Mouse (Mus musculus) MEL-GATA-1-ER (cell line): Measurements from ENCODE around the gene Adat1.
"Not testable (repeated sequence)": the region's sequence is repeated elsewhere in the genome, so short reads cannot be mapped to it uniquely, and the experiment has no call there.

Source experiments
- DNase-seq: peaks from one replicate; pipeline ENCODE4 v3.0.0-alpha.2; 2012; ENCODE audit warnings: low read depth; ENCODE audit errors: extremely low read depth

Adat1 gene

DNA sequence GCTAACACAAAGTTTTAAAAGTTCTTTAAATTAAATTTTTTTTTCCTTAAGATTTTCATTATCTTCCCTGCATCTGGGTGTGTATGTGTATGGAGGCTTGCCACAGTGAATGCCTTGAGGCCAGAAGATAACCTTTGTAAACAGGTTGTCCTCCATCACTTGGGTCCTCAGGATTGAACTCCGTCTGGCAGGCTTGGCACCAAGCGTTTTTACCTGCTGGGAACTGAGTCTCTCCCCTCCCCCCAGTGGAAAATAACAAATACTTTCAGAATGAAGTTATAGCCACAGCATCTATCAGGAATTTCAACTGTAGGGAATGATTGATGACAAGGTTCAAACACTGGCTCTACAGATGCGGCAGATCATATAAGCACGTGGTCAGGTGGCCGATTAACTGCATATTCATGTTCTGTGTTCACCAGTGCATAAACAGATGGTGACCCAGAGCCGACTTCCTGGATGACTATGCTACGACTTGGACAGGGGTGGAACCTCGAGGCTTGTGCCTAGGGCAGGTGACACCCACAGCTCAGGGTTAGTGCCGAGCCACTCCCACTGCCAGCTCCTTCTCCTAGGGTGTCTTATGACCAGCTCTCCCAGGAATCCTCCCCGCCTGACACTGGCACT lies 52.5 kb downstream of the Adat1 start:
- peak; percentile 46 for DNase-seq

DNA sequence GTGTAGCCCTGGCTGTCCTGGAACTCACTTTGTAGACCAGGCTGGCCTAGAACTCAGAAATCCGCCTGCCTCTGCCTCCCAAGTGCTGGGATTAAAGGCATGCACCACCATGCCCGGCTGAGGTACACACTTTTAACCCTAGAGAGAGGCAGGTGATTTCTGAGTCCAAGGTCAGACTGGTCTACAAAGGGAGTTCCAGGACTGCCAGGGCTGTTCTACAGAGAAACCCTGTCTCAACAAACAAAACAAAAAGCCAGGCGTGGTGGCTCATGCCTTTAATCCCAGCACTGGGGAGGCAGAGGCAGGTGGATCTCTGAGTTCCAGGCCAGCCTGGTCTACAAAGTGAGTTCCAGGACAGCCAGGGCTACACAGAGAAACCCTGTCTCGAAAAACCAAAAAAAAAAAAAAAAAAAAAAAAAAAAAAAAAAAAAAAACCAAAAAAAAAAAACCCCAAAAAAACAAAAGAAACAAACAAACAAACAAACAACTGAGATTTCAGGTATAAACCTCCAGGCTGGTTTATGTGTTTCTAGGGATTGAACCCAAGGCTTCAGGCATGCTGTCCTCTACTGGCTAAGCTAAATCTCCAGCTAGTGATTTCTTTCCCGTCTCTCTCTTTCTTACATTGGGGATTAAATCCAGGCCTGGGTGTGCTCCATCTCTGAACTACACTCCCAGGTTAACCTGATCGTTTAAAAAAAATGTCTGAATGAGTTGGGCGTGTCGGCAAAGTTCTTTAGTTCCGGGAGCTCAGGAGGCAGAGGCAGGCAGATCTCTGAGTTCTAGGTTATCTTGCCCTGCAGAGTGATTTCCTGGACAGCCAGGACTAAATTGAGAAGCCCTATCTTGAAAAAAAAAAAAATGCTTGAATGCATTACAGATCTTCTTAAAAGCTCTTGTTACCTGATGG lies 53.8 kb downstream of the Adat1 start:
- not testable (repeated sequence) for DNase-seq

DNA sequence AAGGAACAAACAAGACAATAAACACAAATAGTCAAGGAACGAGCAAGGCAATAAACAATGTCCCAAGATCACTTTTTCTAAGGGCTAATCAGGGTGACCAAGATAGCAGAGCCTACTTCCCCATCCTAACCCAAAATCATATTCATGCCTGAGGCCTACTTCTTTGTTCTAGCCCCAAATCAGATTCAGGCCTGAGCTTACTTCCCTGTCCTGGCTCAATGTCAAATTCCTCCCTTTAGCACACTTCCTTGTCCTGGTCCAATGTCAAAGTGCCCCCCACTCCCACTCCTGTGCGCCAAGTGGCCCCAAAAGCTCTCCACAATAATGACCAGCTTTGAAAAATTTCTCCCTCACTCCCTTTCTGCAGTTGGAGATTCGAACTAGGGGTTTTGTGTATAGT lies 54.9 kb downstream of the Adat1 start:
- DNase-seq: peak; percentile 64

DNA sequence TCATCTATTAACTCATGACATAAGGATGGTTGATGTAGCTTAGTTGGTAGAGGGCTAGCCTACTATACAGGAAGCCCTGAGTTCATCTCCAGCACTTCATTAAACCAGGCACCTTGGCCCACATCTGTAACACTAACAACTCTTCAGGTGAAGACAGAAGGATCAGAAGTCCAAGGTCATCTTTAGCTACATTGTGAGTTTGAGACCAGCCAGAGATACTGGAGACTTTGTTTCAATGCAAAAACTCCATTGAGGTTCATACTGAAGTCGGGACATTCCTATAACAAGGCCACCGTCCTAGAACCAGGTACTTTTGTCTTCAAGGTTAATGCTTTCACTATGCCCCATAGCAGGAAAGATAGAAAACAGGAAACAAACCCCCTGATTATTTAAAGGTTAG lies 57.9 kb downstream of the Adat1 start:
- no peak for DNase-seq

DNA sequence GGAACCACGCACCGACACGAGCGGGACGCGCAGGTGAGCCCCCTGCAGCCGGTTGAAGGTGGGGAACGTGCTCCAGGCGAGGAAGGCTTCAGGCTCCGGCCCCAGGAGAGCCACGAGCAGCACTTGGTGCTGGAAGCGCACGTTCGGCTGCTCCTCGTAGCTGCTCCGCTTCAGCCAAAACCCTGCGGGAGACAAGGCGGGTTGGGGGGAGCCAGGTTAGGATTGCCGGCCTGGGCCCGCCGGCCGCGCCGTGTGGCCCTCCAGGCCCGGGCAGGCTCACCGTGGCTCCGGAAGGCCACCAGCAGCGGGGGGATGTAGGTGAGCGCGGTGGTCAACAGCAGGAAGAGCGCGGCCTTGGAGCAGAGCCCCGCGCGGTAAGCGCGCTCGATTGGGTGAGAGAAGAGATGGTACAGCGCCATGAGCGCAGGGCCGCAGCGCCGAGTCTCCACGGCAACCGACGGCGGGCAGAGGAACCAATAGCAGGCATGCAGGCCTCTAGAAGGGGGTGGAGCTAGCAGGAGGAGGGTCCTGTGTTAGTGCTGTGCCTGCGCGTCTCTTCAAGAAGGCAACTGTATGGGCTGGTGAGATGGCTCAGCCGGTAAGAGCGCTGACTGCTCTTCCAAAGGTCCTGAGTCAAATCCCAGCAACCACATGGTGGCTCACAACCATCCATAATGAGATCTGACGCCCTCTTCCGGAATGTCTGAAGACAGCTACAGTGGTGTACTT lies 58.6 kb downstream of the Adat1 start, which contains the start of gene Tmem231:
Gene Tmem231 (minus strand): TSS at position 534 of the 729 bp plus-strand sequence.
- DNase-seq: peak; percentile 90

DNA sequence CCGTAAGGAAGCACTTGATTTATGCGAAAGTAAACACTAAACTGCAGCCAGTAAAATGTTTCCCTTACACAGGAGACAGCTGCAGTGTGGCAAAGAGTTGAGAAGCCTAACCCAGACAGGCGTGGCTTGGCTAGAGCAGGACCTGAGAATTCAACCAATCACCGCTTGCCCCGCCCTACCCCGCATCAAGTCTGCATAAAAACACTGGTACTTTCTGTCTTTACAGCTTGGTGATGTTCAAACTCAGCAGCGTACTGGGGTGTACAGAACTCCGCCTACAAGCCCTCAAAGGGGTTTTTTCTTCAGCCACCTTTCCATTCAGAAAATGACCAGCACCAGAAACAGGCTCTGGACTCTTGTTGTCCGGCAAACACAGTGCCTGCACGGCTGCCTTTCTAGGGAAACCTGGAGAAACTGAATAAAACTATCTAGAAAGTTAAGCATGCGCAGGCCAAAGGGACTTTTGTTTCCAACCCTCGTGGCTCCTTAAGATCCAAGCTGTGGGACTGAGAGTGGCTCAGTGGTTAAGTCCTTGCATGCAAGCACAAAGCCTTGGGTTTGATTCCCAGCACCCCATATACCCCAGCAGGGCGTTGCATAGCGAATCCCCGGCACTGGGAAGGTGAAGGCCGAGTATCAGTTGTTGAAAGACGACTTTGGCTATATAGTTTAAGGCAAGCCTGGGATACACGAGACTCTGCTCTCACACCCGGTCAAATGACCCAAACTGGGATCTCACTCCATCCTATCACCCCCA lies 59.3 kb downstream of the Adat1 start:
- DNase-seq: peak; percentile 88

DNA sequence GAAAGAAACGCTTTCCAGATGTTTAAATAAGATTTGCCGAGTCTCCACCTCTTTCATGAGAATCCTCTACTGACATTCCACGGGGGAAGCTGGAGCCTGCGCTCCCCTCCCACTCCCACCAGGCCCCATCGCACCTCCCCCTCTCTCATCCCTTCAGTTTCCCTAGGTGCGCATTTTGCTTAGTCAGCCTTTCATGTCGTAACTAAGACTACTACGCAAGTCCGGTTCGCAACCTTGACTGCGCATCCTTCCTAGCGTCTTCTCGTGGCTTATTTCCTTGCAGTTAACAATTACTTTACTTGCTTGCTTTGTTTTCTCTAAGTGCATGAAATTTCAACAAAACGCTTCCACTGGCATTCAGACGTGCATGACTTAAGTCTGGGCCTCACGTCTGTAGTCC lies 60.4 kb downstream of the Adat1 start:
- no peak for DNase-seq

DNA sequence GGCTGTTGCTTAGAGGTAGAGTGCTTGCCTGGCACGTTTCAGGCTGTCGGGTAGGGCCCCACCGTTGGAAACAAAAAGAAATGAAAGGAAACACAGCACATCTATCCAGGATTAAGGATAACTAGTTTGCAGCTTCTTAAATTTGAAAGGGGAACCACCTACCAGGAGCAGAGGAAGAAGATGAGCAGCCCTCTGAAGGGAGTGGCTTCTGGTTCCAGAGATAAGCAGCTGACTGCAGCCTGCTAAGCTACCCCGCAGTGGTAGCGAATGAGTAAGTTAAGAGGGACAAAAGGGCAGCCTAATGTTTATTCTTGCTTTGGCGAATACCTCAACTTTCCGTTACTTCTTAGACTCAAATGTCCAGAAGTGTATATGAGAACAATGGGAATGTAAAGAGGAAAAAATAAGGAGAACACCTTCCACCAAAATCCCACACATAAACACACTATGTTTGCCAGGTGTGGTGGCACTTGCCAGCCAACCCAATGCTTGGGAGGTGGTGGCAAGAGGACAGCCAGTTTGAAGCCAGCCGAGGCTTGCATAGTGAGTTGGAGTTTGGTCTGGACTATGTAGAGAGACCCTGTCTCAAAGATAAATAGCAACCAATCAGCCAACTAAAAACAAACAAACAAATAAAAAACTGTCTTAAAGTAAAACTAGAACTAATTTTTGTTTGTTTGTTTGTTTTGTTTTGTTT lies 62.3 kb downstream of the Adat1 start:
- peak; percentile 91 for DNase-seq

DNA sequence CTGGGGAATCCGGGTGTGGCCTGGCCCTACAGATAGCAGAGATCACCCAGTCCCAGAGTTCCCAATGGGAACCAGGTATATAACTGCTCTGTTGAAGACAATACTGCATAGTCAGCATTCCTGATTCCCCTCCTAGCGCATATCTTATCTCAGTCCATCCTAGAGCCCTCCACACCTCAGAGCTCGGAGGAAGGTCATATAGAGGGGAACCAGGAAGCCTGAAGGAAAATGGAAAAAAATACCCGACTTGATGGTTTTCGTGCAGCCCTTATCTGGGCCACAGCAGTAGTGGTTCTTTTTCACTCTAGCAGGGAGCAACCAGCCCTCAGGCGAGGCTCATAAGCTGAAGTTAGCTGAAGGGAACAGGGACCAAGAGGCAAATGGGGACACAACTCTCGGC lies 67.1 kb downstream of the Adat1 start:
- DNase-seq: peak; percentile 40

DNA sequence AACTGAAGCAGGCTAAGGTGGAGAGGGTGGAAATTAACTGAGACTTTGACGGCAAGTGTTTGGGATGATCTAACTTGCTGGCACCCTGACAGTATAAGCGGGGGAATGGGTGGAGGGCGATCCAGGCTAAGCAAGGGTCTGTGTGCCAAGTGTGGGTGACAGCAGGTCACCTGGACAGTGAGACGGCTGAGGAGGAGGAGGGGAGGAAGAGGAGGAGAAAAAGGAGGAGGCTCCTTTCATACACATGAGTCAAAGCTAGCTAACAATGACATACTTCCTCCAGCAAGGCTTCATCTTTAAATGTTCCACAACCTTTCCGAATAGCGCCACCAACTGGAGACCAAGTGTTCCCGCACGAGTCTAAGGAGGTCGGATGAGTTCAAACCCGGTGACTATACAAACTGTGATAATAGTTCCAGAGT lies 68.7 kb downstream of the Adat1 start:
- peak; percentile 84 for DNase-seq

DNA sequence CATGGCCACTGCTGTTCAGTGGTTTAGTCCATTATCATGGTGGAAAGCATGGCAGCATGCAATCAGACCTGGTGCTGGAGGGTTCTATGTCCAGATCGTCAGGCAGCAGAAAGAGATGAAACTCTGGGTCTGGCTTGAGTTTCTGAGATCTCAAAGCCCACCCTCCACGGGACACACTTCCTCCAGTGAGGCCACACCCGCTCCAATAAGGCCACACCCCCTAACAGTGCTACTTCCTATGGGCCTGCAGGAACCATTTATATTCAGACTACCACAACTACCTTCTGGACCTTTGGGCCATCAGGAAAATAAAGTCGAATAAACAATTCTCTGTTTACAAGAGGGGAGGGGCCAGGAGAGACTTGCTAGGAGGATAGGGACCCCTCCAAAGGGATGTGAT lies 71.1 kb downstream of the Adat1 start:
- no peak for DNase-seq

DNA sequence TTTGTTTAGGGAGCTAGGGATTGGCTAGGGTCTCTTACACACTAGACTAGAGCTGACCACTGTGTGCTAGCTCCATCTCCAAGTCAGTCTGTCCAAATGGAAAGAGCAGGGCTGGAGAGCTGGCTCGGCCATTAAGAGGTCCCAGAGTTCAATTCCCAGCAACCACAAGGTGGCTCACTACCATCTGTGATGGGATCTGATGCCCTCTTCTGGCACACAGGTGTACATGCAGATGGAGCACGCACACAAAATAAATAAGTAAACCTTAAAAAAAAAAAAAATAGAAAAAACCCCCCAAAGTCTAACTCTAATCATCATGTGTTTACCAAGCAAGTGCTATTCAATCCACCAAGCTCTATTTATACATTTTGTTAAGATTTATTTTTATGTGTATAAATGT lies 72.4 kb downstream of the Adat1 start:
- DNase-seq: no peak
